Mouse (Mus musculus): ENCODE measurements around the gene Ddx3x. TPM values are rescaled to one million over a fixed set of nuclear protein-coding genes. Genes with fewer than 3 reads are reported as not detected.
"Not testable (repeated sequence)": the region's sequence is repeated elsewhere in the genome, so short reads cannot be mapped to it uniquely, and the experiment has no call there.

The Ddx3x gene
- total and polyA plus RNA-seq, 3 experiments: 104 to 329 (median 196) TPM

DNA sequence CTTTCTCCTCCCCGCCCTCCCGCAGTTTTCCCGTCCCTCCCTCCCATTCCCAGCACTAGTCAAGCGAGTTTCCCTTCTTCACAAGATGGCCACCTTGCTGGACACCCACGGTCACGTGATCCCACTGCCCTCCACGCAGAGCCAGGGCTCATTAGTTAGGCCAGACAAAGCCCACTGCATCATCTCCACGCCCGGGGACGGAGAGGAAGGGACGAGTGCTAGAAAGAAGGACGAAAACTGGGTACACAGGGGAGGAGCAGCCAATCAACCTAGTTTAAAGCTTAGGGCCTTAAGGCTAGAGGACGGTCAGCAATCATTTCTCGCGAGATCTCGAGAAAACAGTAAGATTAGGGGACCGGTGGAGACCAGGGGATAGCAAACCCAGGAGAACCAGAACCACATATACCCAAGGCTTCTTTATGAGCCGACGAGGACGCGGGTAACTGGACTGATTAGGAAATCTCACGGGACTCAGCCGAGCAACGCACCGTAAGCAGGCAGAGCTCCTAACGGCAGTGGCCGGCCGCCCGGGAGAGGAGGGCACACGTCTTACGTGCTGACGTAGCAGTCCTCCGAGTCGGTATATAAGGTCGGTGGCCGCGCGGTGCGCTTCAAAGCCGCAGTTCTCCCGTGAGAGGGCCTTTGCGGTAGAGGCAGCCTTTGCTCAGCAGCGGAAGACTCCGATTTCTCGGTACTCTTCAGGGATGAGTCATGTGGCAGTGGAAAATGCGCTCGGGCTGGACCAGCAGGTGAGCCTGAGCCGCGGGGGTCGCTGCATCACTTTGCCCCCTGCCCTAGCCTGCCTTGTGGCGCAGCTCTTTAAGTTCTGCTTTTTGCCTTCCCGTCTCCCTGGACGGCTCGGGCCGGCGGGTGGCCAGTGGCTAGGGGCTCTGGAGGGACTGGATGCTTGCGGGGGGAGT lies at the start of gene Ddx3x (continued):
- peak; percentile 98 for TF ChIP-seq ZMIZ1 (IDR thresholded peaks at IDR 0.05; ENCODE audit: low read depth, low read length)

DNA sequence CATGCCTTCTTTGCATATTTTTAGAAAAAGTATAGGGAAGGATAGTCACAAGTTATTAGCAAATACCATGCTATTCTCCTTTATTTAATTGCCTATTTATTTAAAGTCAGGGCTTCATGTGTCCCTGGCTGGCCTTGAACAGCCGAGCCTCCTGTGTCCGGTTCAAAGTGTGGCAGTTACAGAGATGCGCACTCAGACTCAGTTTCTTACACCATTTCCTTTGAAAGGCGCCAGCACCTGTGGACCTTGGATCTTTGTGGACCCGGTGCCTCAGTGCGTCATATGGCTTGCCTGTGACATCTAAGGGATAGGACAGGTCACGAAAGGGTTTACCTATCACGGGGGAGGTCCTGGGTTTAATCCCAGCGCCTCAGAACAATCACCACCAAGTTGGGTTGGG lies 49.5 kb upstream of the Ddx3x start:
- H3K4me1 ChIP-seq (ENCODE audit: control insufficient read depth in 1 of 2, insufficient read depth in 2 of 2): no peaks in the 10 kb centered on the region
- H3K4me3 ChIP-seq (replicated peaks in 1 of 3; ENCODE audit: low read depth in 2 of 3, low read length in 2 of 3, poor library complexity in 1 of 3): no peak overlapping the region

DNA sequence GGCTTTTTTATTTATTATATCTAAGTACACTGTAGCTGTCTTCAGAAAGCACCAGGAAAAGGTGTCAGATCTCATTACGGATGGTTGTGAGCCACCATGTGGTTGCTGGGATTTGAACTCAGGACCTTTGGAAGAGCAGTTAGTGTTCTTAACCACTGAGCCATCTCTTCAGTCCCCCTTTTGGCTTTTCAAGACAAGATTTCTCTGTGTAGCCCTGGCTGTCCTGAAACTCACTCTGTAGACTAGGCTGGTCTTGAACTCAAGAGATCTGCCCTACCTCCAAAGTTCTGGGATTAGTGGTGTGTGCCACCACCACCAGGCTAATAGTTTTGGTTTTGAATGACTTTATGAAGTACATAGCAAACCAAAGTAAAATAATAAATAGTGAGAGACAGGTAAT lies 47.9 kb upstream of the Ddx3x start:
- H3K4me2 ChIP-seq (ENCODE audit: insufficient read depth, low read depth, poor library complexity, severe bottlenecking); H3K9me3 ChIP-seq (replicated peaks; ENCODE audit: low read length); H3K36me3 ChIP-seq (replicated peaks in 1 of 2; ENCODE audit: control insufficient read depth in 1 of 2, insufficient read depth in 1 of 2, low read length in 1 of 2); DNase-seq (ENCODE audit: extremely low read depth); H3K9ac ChIP-seq (ENCODE audit: insufficient read depth, low read depth); H3K4me3 ChIP-seq (replicated peaks in 1 of 3; ENCODE audit: low read depth in 2 of 3, low read length in 2 of 3, poor library complexity in 1 of 3); H3K27me3 ChIP-seq (replicated peaks); dilution Hi-C loops (cut with MboI; ENCODE audit: extremely low pct_ligation_motif_present, extremely low pct_unique_long_range_greater_than_20kb, low sequenced_read_pairs); H3K79me2 ChIP-seq (replicated peaks; ENCODE audit: control insufficient read depth, extremely low read depth, insufficient read depth, poor library complexity, severe bottlenecking); H3K4me1 ChIP-seq (ENCODE audit: control insufficient read depth in 1 of 2, insufficient read depth in 2 of 2); H3K27ac ChIP-seq (ENCODE audit: insufficient read depth, low read depth): not testable (repeated sequence)
- in situ Hi-C loops (cut with MboI; ENCODE audit: low pct_ligation_motif_present, low pct_unique_long_range_greater_than_20kb, low sequenced_read_pairs): loop anchor here (25.0 kb wide), 2 partner anchors 229 to 429 kb away; partner anchors contain the start of genes Gpr82 and Nyx

More for the DNA sequence above, 49.5 kb upstream of the Ddx3x start:
- H3K27me3 ChIP-seq (replicated peaks): no peaks in the 10 kb centered on the region
- no peak overlapping the region; the same call in 1 of the 2 replicates for H3K9ac ChIP-seq (ENCODE audit: insufficient read depth, low read depth)
- no peaks in the 10 kb centered on the region for H3K36me3 ChIP-seq (replicated peaks in 1 of 2; ENCODE audit: control insufficient read depth in 1 of 2, insufficient read depth in 1 of 2, low read length in 1 of 2)
- in situ Hi-C loops (cut with MboI; ENCODE audit: low pct_ligation_motif_present, low pct_unique_long_range_greater_than_20kb, low sequenced_read_pairs) (loop anchor here (25.0 kb wide), 2 partner anchors 231 to 431 kb away; partner anchors contain the start of genes Gpr82 and Nyx), dilution Hi-C loops (cut with MboI; ENCODE audit: extremely low pct_ligation_motif_present, extremely low pct_unique_long_range_greater_than_20kb, low sequenced_read_pairs) (no loop called here)
- no peak for DNase-seq (ENCODE audit: extremely low read depth)
- TF ChIP-seq RCOR1 (conservative IDR thresholded peaks at IDR 0.05; ENCODE audit: low read depth, low read length): no peak
- TF ChIP-seq TCF12 (IDR thresholded peaks at IDR 0.05; ENCODE audit: low read depth, low read length): no peak
- no peak for TF ChIP-seq BHLHE40 (IDR thresholded peaks at IDR 0.05; ENCODE audit: low read depth, low read length)
- no peak for TF ChIP-seq POLR2AphosphoS2 (IDR thresholded peaks at IDR 0.05; ENCODE audit: low read depth, low read length)
- TF ChIP-seq NELFE (IDR thresholded peaks at IDR 0.05; ENCODE audit: low read depth, low read length): no peak
- TF ChIP-seq ETS1 (conservative IDR thresholded peaks at IDR 0.05; ENCODE audit: low read depth, low read length): no peak
- no peak for TF ChIP-seq HCFC1 (IDR thresholded peaks at IDR 0.05; ENCODE audit: low read depth, low read length)
- no peak for TF ChIP-seq MAZ (IDR thresholded peaks at IDR 0.05; ENCODE audit: low read depth, low read length)
- no peak for TF ChIP-seq ZMIZ1 (IDR thresholded peaks at IDR 0.05; ENCODE audit: low read depth, low read length)
- TF ChIP-seq SIN3A (IDR thresholded peaks at IDR 0.05; ENCODE audit: low read length): no peak
- no peak for TF ChIP-seq ZC3H11A (IDR thresholded peaks at IDR 0.05; ENCODE audit: low read depth, low read length)
- TF ChIP-seq ZNF384 (IDR thresholded peaks at IDR 0.05; ENCODE audit: low read depth, low read length): no peak
- no peak for TF ChIP-seq MEF2A (IDR thresholded peaks at IDR 0.05; ENCODE audit: borderline replicate concordance, low read depth, low read length)
- no peak for TF ChIP-seq MAX (IDR thresholded peaks at IDR 0.05; ENCODE audit: low read length)
- TF ChIP-seq UBTF (IDR thresholded peaks at IDR 0.05; ENCODE audit: low read depth, low read length): no peak
- TF ChIP-seq NRF1 (IDR thresholded peaks at IDR 0.05; ENCODE audit: low read depth, low read length): no peak
- TF ChIP-seq CHD2 (IDR thresholded peaks at IDR 0.05; ENCODE audit: low read length): no peak
- TF ChIP-seq RAD21 (IDR thresholded peaks at IDR 0.05; ENCODE audit: low read depth, low read length): no peak
- H3K4me2 ChIP-seq (ENCODE audit: insufficient read depth, low read depth, poor library complexity, severe bottlenecking): no peak overlapping the region
- no peaks in the 10 kb centered on the region for H3K79me2 ChIP-seq (replicated peaks; ENCODE audit: control insufficient read depth, extremely low read depth, insufficient read depth, poor library complexity, severe bottlenecking)
- H3K27ac ChIP-seq (ENCODE audit: insufficient read depth, low read depth): no peak overlapping the region
- H3K9me3 ChIP-seq (replicated peaks; ENCODE audit: low read length): no peaks in the 10 kb centered on the region
